In genomic region chr11:95807884-95808283, GRCm38 (mm10) we compare ENCODE assay signal across 20 mouse cellular contexts. TPM values are rescaled to one million over a fixed set of nuclear protein-coding genes. Genes with fewer than 3 reads are reported as not detected.
DNase-seq lines count a peak whose midpoint lies in the region; ATAC-seq and TF ChIP-seq lines count a peak whose summit lies in the region.
"Had no signal": no experiment of that assay in that cellular context is flagged by ENCODE, and none has a peak within 500 bp of the region (broad histone marks: within the 10 kb centered on the region; RNA-seq: fewer than 3 reads in every experiment).

No protein-coding gene starts in this region.

- no peaks in the 10 kb centered on the region for H3K4me1 ChIP-seq in lung, embryonic 14.5 days (ENCODE audit: insufficient read depth)
- peaks cover 98% of the 10 kb centered on the region for H3K4me1 ChIP-seq in liver, embryonic 15.5 days (replicated peaks)
- H3K4me1 ChIP-seq: hindbrain, embryonic 15.5 days; neural tube, embryonic 15.5 days had no signal

- 91% methylated on average over 5 of the region's 5 CpGs for WGBS in lung, embryonic 14.5 days
- 81% methylated on average over 5 of the region's 5 CpGs for WGBS in liver, embryonic 15.5 days (ENCODE audit: insufficient replicate concordance)

- DNase-seq in gastrocnemius, adult 2 months, result no peak
- no peak for DNase-seq in gastrocnemius, adult 18-20 months (ENCODE audit: low spot score)
- no peak for DNase-seq in lung, embryonic 14.5 days
- DNase-seq in lung, postnatal 10 days, result no peak
- DNase-seq in kidney, adult 9 months, result no peak
- DNase-seq: adrenal gland, postnatal 10 days; cerebellum, adult 8-10 months; forebrain, postnatal 0 days; kidney, adult 2 months; kidney, postnatal 10 days; lung, postnatal 14 days; right cerebral cortex, adult 18-20 months; thymus, adult 2 months had no signal

- ATAC-seq in lung, embryonic 14.5 days (ENCODE audit: insufficient read depth), result no peak
- ATAC-seq in erythroblast, adult 5-6 weeks (replicated peaks; ENCODE audit: low FRiP score, poor library complexity, severe bottlenecking), result peak; percentile 3; the same call in 1 of the 2 replicates
- peak; percentile 1 for ATAC-seq in liver, embryonic 15.5 days (ENCODE audit: insufficient read depth)
- ATAC-seq in megakaryocyte-erythroid progenitor cell, adult 5-6 weeks (replicated peaks; ENCODE audit: low FRiP score, low TSS enrichment, poor library complexity, severe bottlenecking), result no peak
- ATAC-seq: forebrain, postnatal 0 days had no signal

- H3K36me3 ChIP-seq in lung, embryonic 14.5 days (ENCODE audit: insufficient read depth), result no peaks in the 10 kb centered on the region
- no peaks in the 10 kb centered on the region for H3K36me3 ChIP-seq in liver, embryonic 15.5 days (replicated peaks)
- H3K36me3 ChIP-seq: forebrain, embryonic 10.5 days; hindbrain, embryonic 15.5 days; limb, embryonic 10.5 days; neural tube, embryonic 15.5 days had no signal

- H3K4me3 ChIP-seq in gastrocnemius, adult 2 months, result no peak overlapping the region
- H3K4me3 ChIP-seq in lung, embryonic 14.5 days (ENCODE audit: low read depth, low read length), result no peak overlapping the region
- peak overlapping the region; percentile 44 for H3K4me3 ChIP-seq in liver, embryonic 15.5 days (replicated peaks)
- H3K4me3 ChIP-seq: forebrain, embryonic 10.5 days; hindbrain, embryonic 15.5 days; limb, embryonic 10.5 days; neural tube, embryonic 15.5 days had no signal

- H3K9me3 ChIP-seq in lung, embryonic 14.5 days (ENCODE audit: low read depth, low read length), result no peaks in the 10 kb centered on the region
- no peaks in the 10 kb centered on the region for H3K9me3 ChIP-seq in liver, embryonic 15.5 days (replicated peaks)
- H3K9me3 ChIP-seq: hindbrain, embryonic 15.5 days; limb, embryonic 10.5 days; neural tube, embryonic 15.5 days had no signal

- intact Hi-C loops in gastrocnemius, adult 2 months (cut with DNase I), result no loop called here

- H3K27ac ChIP-seq in gastrocnemius, adult 2 months, result peak overlapping the region; percentile 88
- H3K27ac ChIP-seq in lung, embryonic 14.5 days (ENCODE audit: low read depth), result peak overlapping the region; percentile 54; the same call in 1 of the 2 replicates
- peak overlapping the region; percentile 100 for H3K27ac ChIP-seq in liver, embryonic 15.5 days (replicated peaks)
- H3K27ac ChIP-seq: hindbrain, embryonic 15.5 days; limb, embryonic 10.5 days; neural tube, embryonic 15.5 days had no signal

- H3K9ac ChIP-seq in lung, embryonic 14.5 days, result no peak overlapping the region
- peak overlapping the region; percentile 73 for H3K9ac ChIP-seq in liver, embryonic 15.5 days
- H3K9ac ChIP-seq: forebrain, postnatal 0 days; hindbrain, embryonic 15.5 days; neural tube, embryonic 15.5 days had no signal

- no peak for TF ChIP-seq CTCF in gastrocnemius, adult 2 months (IDR thresholded peaks at IDR 0.05)
- no peak for TF ChIP-seq CTCF in lung, embryonic 14.5 days (IDR thresholded peaks at IDR 0.05; ENCODE audit: low read depth)

- no peak overlapping the region for H3K4me2 ChIP-seq in lung, embryonic 14.5 days
- peak overlapping the region; percentile 73 for H3K4me2 ChIP-seq in liver, embryonic 15.5 days
- H3K4me2 ChIP-seq: hindbrain, embryonic 15.5 days; neural tube, embryonic 15.5 days had no signal

- H3K27me3 ChIP-seq in lung, embryonic 14.5 days (ENCODE audit: insufficient read depth, low read length), result no peaks in the 10 kb centered on the region
- H3K27me3 ChIP-seq in liver, embryonic 15.5 days, result no peaks in the 10 kb centered on the region
- H3K27me3 ChIP-seq: hindbrain, embryonic 15.5 days; neural tube, embryonic 15.5 days had no signal

RNA-seq across cellular contexts. Expression of gene Phospho1, which starts 16.4 kb away (rescaled TPM):
- 100 to 1,000 TPM; 274 to 394 TPM for total RNA-seq in gastrocnemius, adult 2 months (2021)
- 100 to 1,000 TPM; 355 to 388 TPM for total RNA-seq in gastrocnemius, adult 18-20 months (2021)
- 0.37 TPM in 1 of 2 replicates, not detected in the other for polyA plus RNA-seq in lung, embryonic 14.5 days (2014; fragmentation: Nextera tagmentation; extraction: Ambion mirVana)
- total RNA-seq in erythroblast, adult 5-6 weeks (2015; ENCODE audit: low replicate concordance), result 71.9 and 86.1 TPM in 2 replicates
- 54.2 and 57.9 TPM in 2 replicates for total RNA-seq in erythroblast, adult 5-6 weeks (2017; ENCODE audit: low replicate concordance)
- 6.4 and 7.1 TPM in 2 replicates for polyA plus RNA-seq in liver, embryonic 15.5 days (2015; fragmentation: Nextera tagmentation; extraction: Ambion mirVana)
- total RNA-seq in megakaryocyte-erythroid progenitor cell, adult 5-6 weeks (2014; fragmentation: Nextera tagmentation), result 5.6 and 7.5 TPM in 2 replicates
- 0.56 and 3.2 TPM in 2 replicates for total RNA-seq in megakaryocyte-erythroid progenitor cell, adult 5-6 weeks (2017)
- polyA plus RNA-seq: forebrain, embryonic 10.5 days; forebrain, postnatal 0 days; limb, embryonic 10.5 days had no signal

RNA-seq across cellular contexts. Expression of gene Gngt2, which starts 29.1 kb away (rescaled TPM):
- total RNA-seq in gastrocnemius, adult 2 months (2021), result 1 to 10 TPM; 2.6 to 7.6 TPM
- 1 to 10 TPM; 5.5 to 6.9 TPM for total RNA-seq in gastrocnemius, adult 18-20 months (2021)
- polyA plus RNA-seq in lung, embryonic 14.5 days (2014; fragmentation: Nextera tagmentation; extraction: Ambion mirVana), result 13.4 and 14.8 TPM in 2 replicates
- 9.8 and 15.0 TPM in 2 replicates for total RNA-seq in erythroblast, adult 5-6 weeks (2015; ENCODE audit: low replicate concordance)
- 9.4 and 13.0 TPM in 2 replicates for total RNA-seq in erythroblast, adult 5-6 weeks (2017; ENCODE audit: low replicate concordance)
- 20.1 and 22.1 TPM in 2 replicates for polyA plus RNA-seq in liver, embryonic 15.5 days (2015; fragmentation: Nextera tagmentation; extraction: Ambion mirVana)
- total RNA-seq in megakaryocyte-erythroid progenitor cell, adult 5-6 weeks (2014; fragmentation: Nextera tagmentation), result 4.4 and 5.0 TPM in 2 replicates
- total RNA-seq in megakaryocyte-erythroid progenitor cell, adult 5-6 weeks (2017), result 4.0 and 4.6 TPM in 2 replicates

RNA-seq across cellular contexts. Expression of gene Abi3, which starts 34.4 kb away (rescaled TPM):
- 1 to 10 TPM; 2.2 to 3.0 TPM for total RNA-seq in gastrocnemius, adult 2 months (2021)
- total RNA-seq in gastrocnemius, adult 18-20 months (2021), result 1 to 10 TPM; 3.0 to 4.2 TPM
- 7.2 TPM in 2 replicates for polyA plus RNA-seq in lung, embryonic 14.5 days (2014; fragmentation: Nextera tagmentation; extraction: Ambion mirVana)
- 4.8 and 6.7 TPM in 2 replicates for total RNA-seq in erythroblast, adult 5-6 weeks (2015; ENCODE audit: low replicate concordance)
- total RNA-seq in erythroblast, adult 5-6 weeks (2017; ENCODE audit: low replicate concordance), result 3.5 and 5.5 TPM in 2 replicates
- 6.9 and 7.0 TPM in 2 replicates for polyA plus RNA-seq in liver, embryonic 15.5 days (2015; fragmentation: Nextera tagmentation; extraction: Ambion mirVana)
- 5.9 and 8.9 TPM in 2 replicates for total RNA-seq in megakaryocyte-erythroid progenitor cell, adult 5-6 weeks (2014; fragmentation: Nextera tagmentation)
- 3.4 and 5.7 TPM in 2 replicates for total RNA-seq in megakaryocyte-erythroid progenitor cell, adult 5-6 weeks (2017)

Comparison
In these comparisons a context has a peak if more than half of its experiments do, and no peak if none do; other contexts are left out.
1. ATAC-seq: peak in erythroblast, adult 5-6 weeks (single experiment) and liver, embryonic 15.5 days (single experiment); none in lung, embryonic 14.5 days (single experiment) and megakaryocyte-erythroid progenitor cell, adult 5-6 weeks (single experiment).
2. RNA of gene Phospho1, which starts 16.4 kb away (total RNA-seq): 274 to 394 TPM in gastrocnemius, adult 2 months, 355 to 388 TPM in gastrocnemius, adult 18-20 months and 54.2 to 86.1 TPM in erythroblast, adult 5-6 weeks; 0.56 to 7.5 TPM in megakaryocyte-erythroid progenitor cell, adult 5-6 weeks; every median in the first group is over 4 times any median in the second.
3. Peak in every context shown above with its lines, with median percentiles within 50 percentile points of each other: H3K27ac ChIP-seq.